Mouse (Mus musculus): ENCODE results near the gene Crb1. TPM values are rescaled to one million over a fixed set of nuclear protein-coding genes. Genes with fewer than 3 reads are reported as not detected.

Crb1 gene
- polyA plus RNA-seq, 1 experiment from 2014 or later: 1.7 TPM

- H3K36me3 ChIP-seq: no peaks in the 10 kb centered on the region
- H3K9ac ChIP-seq: no peak overlapping the region
- no peak overlapping the region for H3K4me2 ChIP-seq (replicated peaks)
- H3K4me1 ChIP-seq: no peaks in the 10 kb centered on the region
- ATAC-seq (ENCODE audit: low FRiP score, low read depth): no peak
- no peak overlapping the region for H3K27ac ChIP-seq
- H3K27me3 ChIP-seq (replicated peaks): no peaks in the 10 kb centered on the region
- 82% methylated on average over 6 of the region's 6 CpGs for WGBS
- H3K9me3 ChIP-seq: no peaks in the 10 kb centered on the region
- no peak overlapping the region for H3K4me3 ChIP-seq
Observed at GRCm38 (mm10) chr1:139249159-139249558, 127.7 kb downstream of the Crb1 start.

- H3K9ac ChIP-seq: no peak overlapping the region
- 84% methylated on average over 12 of the region's 12 CpGs for WGBS
- H3K4me2 ChIP-seq (replicated peaks): no peak overlapping the region
- no peak overlapping the region for H3K4me3 ChIP-seq
- H3K27me3 ChIP-seq (replicated peaks): no peaks in the 10 kb centered on the region
- H3K27ac ChIP-seq: no peak overlapping the region
- no peaks in the 10 kb centered on the region for H3K9me3 ChIP-seq
- no peaks in the 10 kb centered on the region for H3K4me1 ChIP-seq
- H3K36me3 ChIP-seq: no peaks in the 10 kb centered on the region
- no peak for ATAC-seq (ENCODE audit: low FRiP score, low read depth)
Observed at GRCm38 (mm10) chr1:139246723-139247380, 130.0 kb downstream of the Crb1 start.

GRCm38 (mm10) chr1:139236794-139237193 is 140.1 kb downstream of the Crb1 start:
- 48% methylated on average over 5 of the region's 5 CpGs for WGBS
- Histone ChIP-seq H3K4me1 (no peaks in the 10 kb centered on the region), H3K4me3 (no peak overlapping the region), H3K27me3 (replicated peaks) (no peaks in the 10 kb centered on the region), H3K36me3 (no peaks in the 10 kb centered on the region), H3K9ac (no peak overlapping the region), H3K9me3 (no peaks in the 10 kb centered on the region), H3K27ac (no peak overlapping the region), H3K4me2 (replicated peaks) (no peak overlapping the region)
- ATAC-seq (ENCODE audit: low FRiP score, low read depth): no peak

- H3K4me2 ChIP-seq (replicated peaks): no peak overlapping the region
- ATAC-seq (ENCODE audit: low FRiP score, low read depth): peak; percentile 80
- no peaks in the 10 kb centered on the region for H3K36me3 ChIP-seq
- H3K4me1 ChIP-seq: no peaks in the 10 kb centered on the region
- no peaks in the 10 kb centered on the region for H3K27me3 ChIP-seq (replicated peaks)
- H3K9me3 ChIP-seq: no peaks in the 10 kb centered on the region
- WGBS: 41% methylated on average over 3 of the region's 3 CpGs
- no peak overlapping the region for H3K4me3 ChIP-seq
- H3K9ac ChIP-seq: no peak overlapping the region
- H3K27ac ChIP-seq: no peak overlapping the region
Observed at GRCm38 (mm10) chr1:139234611-139235568, 142.0 kb downstream of the Crb1 start.

GRCm38 (mm10) chr1:139232636-139233035 is 144.3 kb downstream of the Crb1 start:
- ATAC-seq (ENCODE audit: low FRiP score, low read depth): no peak
- Histone ChIP-seq H3K4me1 (no peaks in the 10 kb centered on the region), H3K27ac (no peak overlapping the region), H3K9ac (no peak overlapping the region), H3K36me3 (no peaks in the 10 kb centered on the region), H3K27me3 (replicated peaks) (no peaks in the 10 kb centered on the region), H3K4me2 (replicated peaks) (no peak overlapping the region), H3K9me3 (no peaks in the 10 kb centered on the region), H3K4me3 (no peak overlapping the region)
- WGBS: 62% methylated on average over 3 of the region's 3 CpGs

- Histone ChIP-seq H3K4me2 (replicated peaks) (no peak overlapping the region), H3K9me3 (no peaks in the 10 kb centered on the region), H3K36me3 (no peaks in the 10 kb centered on the region), H3K4me3 (no peak overlapping the region), H3K4me1 (no peaks in the 10 kb centered on the region), H3K27ac (no peak overlapping the region), H3K9ac (no peak overlapping the region), H3K27me3 (replicated peaks) (no peaks in the 10 kb centered on the region)
- ATAC-seq (ENCODE audit: low FRiP score, low read depth): no peak
- WGBS: 82% methylated on average over 6 of the region's 6 CpGs
Observed at GRCm38 (mm10) chr1:139224309-139224949, 152.5 kb downstream of the Crb1 start.

GRCm38 (mm10) chr1:139223804-139224203 is 153.1 kb downstream of the Crb1 start:
- Histone ChIP-seq H3K4me3 (no peak overlapping the region), H3K9me3 (no peaks in the 10 kb centered on the region), H3K36me3 (no peaks in the 10 kb centered on the region), H3K9ac (no peak overlapping the region), H3K4me2 (replicated peaks) (no peak overlapping the region), H3K27me3 (replicated peaks) (no peaks in the 10 kb centered on the region), H3K27ac (no peak overlapping the region), H3K4me1 (no peaks in the 10 kb centered on the region)
- no peak for ATAC-seq (ENCODE audit: low FRiP score, low read depth)
- 69% methylated on average over 4 of the region's 4 CpGs for WGBS

GRCm38 (mm10) chr1:139215311-139215710 is 161.6 kb downstream of the Crb1 start:
- H3K9me3 ChIP-seq: no peaks in the 10 kb centered on the region
- H3K9ac ChIP-seq: no peak overlapping the region
- WGBS: 62% methylated on average over 8 of the region's 8 CpGs
- H3K36me3 ChIP-seq: no peaks in the 10 kb centered on the region
- no peak overlapping the region for H3K4me2 ChIP-seq (replicated peaks)
- H3K27me3 ChIP-seq (replicated peaks): no peaks in the 10 kb centered on the region
- ATAC-seq (ENCODE audit: low FRiP score, low read depth): no peak
- H3K4me1 ChIP-seq: peaks cover 4% of the 10 kb centered on the region; the same call in 1 of the 2 replicates
- H3K27ac ChIP-seq: no peak overlapping the region
- H3K4me3 ChIP-seq: no peak overlapping the region

- Histone ChIP-seq H3K4me1 (peaks cover 13% of the 10 kb centered on the region; the same call in 1 of the 2 replicates), H3K4me2 (replicated peaks) (no peak overlapping the region), H3K27me3 (replicated peaks) (no peaks in the 10 kb centered on the region), H3K36me3 (no peaks in the 10 kb centered on the region), H3K4me3 (no peak overlapping the region), H3K9me3 (no peaks in the 10 kb centered on the region), H3K9ac (no peak overlapping the region), H3K27ac (no peak overlapping the region)
- WGBS: 63% methylated on average over 4 of the region's 4 CpGs
- ATAC-seq (ENCODE audit: low FRiP score, low read depth): no peak
Observed at GRCm38 (mm10) chr1:139210505-139210904, 166.4 kb downstream of the Crb1 start.

GRCm38 (mm10) chr1:139209796-139210195 is 167.1 kb downstream of the Crb1 start:
- Histone ChIP-seq H3K36me3 (no peaks in the 10 kb centered on the region), H3K4me2 (replicated peaks) (peak overlapping the region; percentile 27; the same call in 1 of the 2 replicates), H3K4me1 (peaks cover 13% of the 10 kb centered on the region; the same call in 1 of the 2 replicates), H3K27ac (no peak overlapping the region), H3K9me3 (no peaks in the 10 kb centered on the region), H3K4me3 (no peak overlapping the region), H3K27me3 (replicated peaks) (no peaks in the 10 kb centered on the region), H3K9ac (no peak overlapping the region)
- whole genome bisulfite sequencing: 21% methylated on average over 7 of the region's 7 CpGs
- ATAC-seq (ENCODE audit: low FRiP score, low read depth): peak; percentile 52

GRCm38 (mm10) chr1:139206259-139206658 is 170.6 kb downstream of the Crb1 start:
- Histone ChIP-seq H3K36me3 (no peaks in the 10 kb centered on the region), H3K27ac (no peak overlapping the region), H3K4me2 (replicated peaks) (no peak overlapping the region), H3K27me3 (replicated peaks) (no peaks in the 10 kb centered on the region), H3K4me3 (no peak overlapping the region), H3K9ac (no peak overlapping the region), H3K4me1 (peaks cover 13% of the 10 kb centered on the region; the same call in 1 of the 2 replicates), H3K9me3 (no peaks in the 10 kb centered on the region)
- WGBS: 79% methylated on average over 4 of the region's 4 CpGs
- ATAC-seq (ENCODE audit: low FRiP score, low read depth): no peak

- Histone ChIP-seq H3K9ac (no peak overlapping the region), H3K4me2 (replicated peaks) (no peak overlapping the region), H3K4me1 (no peaks in the 10 kb centered on the region), H3K4me3 (no peak overlapping the region), H3K27ac (no peak overlapping the region), H3K9me3 (no peaks in the 10 kb centered on the region), H3K36me3 (no peaks in the 10 kb centered on the region), H3K27me3 (replicated peaks) (no peaks in the 10 kb centered on the region)
- no peak for ATAC-seq (ENCODE audit: low FRiP score, low read depth)
- 78% methylated on average over 5 of the region's 5 CpGs for WGBS
Observed at GRCm38 (mm10) chr1:139203026-139203425, 173.9 kb downstream of the Crb1 start.

All from neural tube, embryonic 12.5 days (tissue).